Mouse (Mus musculus) mesoderm, embryonic 11.5 days (tissue): ENCODE measurements around the gene Cdrt4.

Source experiments
- DNase-seq: peaks from one replicate; pipeline ENCODE4 v3.0.0-alpha.2; 2012; ENCODE audit warnings: low read depth, low spot score

Cdrt4 gene

GRCm38 (mm10) chr11:62995755-62996521, 44.9 kb downstream of the Cdrt4 start:
- no peak for DNase-seq

- DNase-seq, result no peak
Measured at GRCm38 (mm10) chr11:62996522-62996898, 45.5 kb downstream of the Cdrt4 start.

GRCm38 (mm10) chr11:62997039-62997717, 46.2 kb downstream of the Cdrt4 start:
- DNase-seq, result no peak

- no peak for DNase-seq
Measured at GRCm38 (mm10) chr11:62997718-62998281, 46.8 kb downstream of the Cdrt4 start.

- no peak for DNase-seq
Measured at GRCm38 (mm10) chr11:63000126-63000525, 49.1 kb downstream of the Cdrt4 start.

GRCm38 (mm10) chr11:63004617-63005016, 53.6 kb downstream of the Cdrt4 start:
- peak; percentile 47 for DNase-seq

GRCm38 (mm10) chr11:63007376-63007775, 56.4 kb downstream of the Cdrt4 start:
- DNase-seq, result no peak

- no peak for DNase-seq
Measured at GRCm38 (mm10) chr11:63008004-63008403, 57.0 kb downstream of the Cdrt4 start.

GRCm38 (mm10) chr11:63009761-63010160, 58.8 kb downstream of the Cdrt4 start:
- no peak for DNase-seq

- DNase-seq, result peak; percentile 17
Measured at GRCm38 (mm10) chr11:63017327-63018082, 66.5 kb downstream of the Cdrt4 start.

GRCm38 (mm10) chr11:63018083-63018622, 67.2 kb downstream of the Cdrt4 start:
- no peak for DNase-seq

- no peak for DNase-seq
Measured at GRCm38 (mm10) chr11:63020633-63021032, 69.6 kb downstream of the Cdrt4 start.

- DNase-seq, result no peak
Measured at GRCm38 (mm10) chr11:63021141-63021806, 70.3 kb downstream of the Cdrt4 start.

- no peak for DNase-seq
Measured at GRCm38 (mm10) chr11:63023461-63023860, 72.5 kb downstream of the Cdrt4 start.

GRCm38 (mm10) chr11:63024136-63024535, 73.1 kb downstream of the Cdrt4 start:
- peak; percentile 31 for DNase-seq

- no peak for DNase-seq
Measured at GRCm38 (mm10) chr11:63025476-63025875, 74.5 kb downstream of the Cdrt4 start.

GRCm38 (mm10) chr11:63026651-63027141, 75.7 kb downstream of the Cdrt4 start:
- DNase-seq, result no peak

- DNase-seq, result no peak
Measured at GRCm38 (mm10) chr11:63028131-63028530, 77.1 kb downstream of the Cdrt4 start.

- DNase-seq, result peak; percentile 38
Measured at GRCm38 (mm10) chr11:63029148-63029714, 78.2 kb downstream of the Cdrt4 start.

GRCm38 (mm10) chr11:63029721-63030120, 78.7 kb downstream of the Cdrt4 start:
- no peak for DNase-seq
